Mouse (Mus musculus) spleen, embryonic (tissue): ENCODE measurements around the gene Bbs9.

Experiments used
- CTCF ChIA-PET: fragments of 350-600 bp; sonication (Branson Sonifier 250); formaldehyde crosslinking; loops from one replicate; lab custom pipeline; 2022; lab: Charles Lee

The Bbs9 gene

GRCm38 (mm10) chr9:22791750-22792149 lies 316.2 kb downstream of the Bbs9 start:
- CTCF ChIA-PET = no interaction called here

DNA sequence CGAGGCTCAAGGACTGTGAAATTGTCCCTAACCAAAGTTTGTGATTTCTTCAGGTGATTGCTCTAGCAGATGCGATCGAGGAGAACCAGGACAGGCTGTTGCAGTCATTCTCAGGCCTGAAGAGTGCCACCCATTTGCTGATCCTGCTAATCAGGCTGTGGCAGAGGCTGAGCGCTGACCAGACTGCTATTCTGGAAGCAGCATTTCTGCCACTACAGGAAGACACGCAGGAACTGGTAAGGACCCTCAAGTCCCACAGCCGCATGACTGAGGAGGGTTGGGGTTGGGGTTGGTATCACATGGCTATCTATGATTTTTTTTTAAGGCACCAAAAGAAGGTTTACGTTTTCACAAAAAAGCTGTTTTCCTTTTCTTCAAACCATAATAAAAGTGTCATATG lies 318.2 kb downstream of the Bbs9 start:
- CTCF ChIA-PET = no interaction called here

- CTCF ChIA-PET = no interaction called here
Measured at GRCm38 (mm10) chr9:22800675-22801074, 325.2 kb downstream of the Bbs9 start.

DNA sequence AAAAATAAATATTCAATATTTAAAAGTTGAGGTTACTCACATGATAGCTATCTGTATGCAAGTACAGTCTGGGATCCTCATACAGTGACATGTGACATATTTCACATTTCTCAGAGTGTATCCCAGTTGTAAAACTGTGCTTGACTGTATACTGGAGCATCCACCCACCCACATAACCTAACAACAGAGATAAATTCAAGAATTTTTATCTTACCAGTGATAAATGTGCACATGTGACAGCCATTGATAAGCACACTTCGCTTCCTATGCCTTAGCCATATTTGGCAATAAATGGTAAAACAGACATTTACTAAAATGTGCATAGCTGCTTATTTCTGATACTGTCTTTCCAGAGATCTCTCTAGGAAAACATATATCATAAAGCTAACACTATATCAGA lies 330.5 kb downstream of the Bbs9 start:
- CTCF ChIA-PET = no interaction called here

- CTCF ChIA-PET = no interaction called here
Measured at GRCm38 (mm10) chr9:22806494-22806893, 331.0 kb downstream of the Bbs9 start.

- CTCF ChIA-PET = no interaction called here
Measured at GRCm38 (mm10) chr9:22807693-22808092, 332.2 kb downstream of the Bbs9 start.

GRCm38 (mm10) chr9:22809621-22810126 lies 334.2 kb downstream of the Bbs9 start:
- CTCF ChIA-PET = no interaction called here

DNA sequence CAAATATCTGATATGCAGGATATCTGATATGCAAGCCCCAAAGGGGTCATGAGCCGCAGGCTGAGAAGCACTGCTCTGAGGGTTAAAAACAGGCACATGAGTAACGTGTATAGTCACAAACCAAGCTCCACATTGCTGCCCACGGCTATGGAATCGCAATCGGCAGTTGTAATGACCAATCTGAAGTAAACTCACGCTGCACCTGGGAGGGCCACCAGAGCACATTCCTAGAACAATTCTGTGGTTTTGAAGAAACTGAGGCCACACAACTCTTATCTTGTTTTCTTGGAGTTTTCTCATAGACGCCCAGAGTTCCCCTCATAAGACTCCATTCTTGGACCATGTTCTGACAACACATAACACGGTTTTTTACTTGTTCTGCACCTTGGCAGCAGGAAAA lies 334.9 kb downstream of the Bbs9 start:
- CTCF ChIA-PET = interaction anchor here (0.5 kb wide), 1 partner anchor 188 kb away, joined by 3 read pairs; no protein-coding TSS in a partner anchor

DNA sequence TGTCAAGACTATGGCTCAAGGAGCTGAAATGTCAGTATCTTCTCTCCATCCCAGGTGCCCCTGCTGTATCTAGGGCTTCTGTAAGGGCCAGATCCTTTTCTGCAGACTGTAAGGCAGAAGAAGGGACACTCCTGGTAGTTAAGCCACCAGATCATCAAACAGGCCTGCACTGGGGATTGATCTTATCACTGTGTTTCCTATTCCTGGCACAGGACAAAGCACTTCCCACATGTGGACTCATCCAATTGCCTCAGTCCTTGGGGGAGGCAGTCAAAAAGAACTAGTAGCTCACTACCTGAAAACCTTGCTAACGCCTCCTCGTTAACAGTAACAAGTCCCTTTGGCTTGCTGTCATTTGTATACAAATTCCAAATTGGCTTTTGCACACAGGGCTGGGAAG lies 336.4 kb downstream of the Bbs9 start:
- CTCF ChIA-PET = no interaction called here

DNA sequence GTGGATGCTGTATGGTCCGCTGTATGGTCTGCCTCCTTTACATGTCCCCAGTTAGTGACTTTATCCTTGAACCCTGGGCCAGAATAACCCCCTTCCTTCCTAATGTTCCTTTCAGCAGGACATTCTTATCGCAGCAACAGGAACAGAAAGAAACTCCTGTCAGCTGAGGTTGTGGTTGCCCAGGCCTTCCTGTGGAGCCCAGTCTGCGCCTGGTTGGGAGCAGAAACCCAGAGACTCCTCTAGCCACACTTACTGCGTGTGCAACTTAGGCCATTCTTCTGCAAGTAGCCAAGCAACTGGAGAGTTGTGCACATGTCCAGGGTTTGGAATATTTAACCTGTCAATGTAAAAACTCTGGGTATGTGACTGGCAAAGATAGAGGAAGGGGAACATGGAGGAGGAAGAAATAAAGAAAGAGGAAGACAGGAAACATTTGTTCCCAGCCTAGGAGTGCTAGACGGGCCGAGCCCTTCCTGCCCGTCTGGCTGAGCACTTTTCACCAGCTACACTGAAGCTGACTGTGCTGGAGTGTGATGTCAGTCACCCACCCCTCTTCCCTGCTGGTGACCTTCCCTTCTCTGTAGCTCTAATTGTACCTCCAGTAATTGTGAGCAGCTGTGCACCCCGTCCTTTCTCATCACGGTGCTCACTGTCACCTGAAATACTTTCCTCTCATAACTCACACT lies 339.0 kb downstream of the Bbs9 start:
- CTCF ChIA-PET = no interaction called here

DNA sequence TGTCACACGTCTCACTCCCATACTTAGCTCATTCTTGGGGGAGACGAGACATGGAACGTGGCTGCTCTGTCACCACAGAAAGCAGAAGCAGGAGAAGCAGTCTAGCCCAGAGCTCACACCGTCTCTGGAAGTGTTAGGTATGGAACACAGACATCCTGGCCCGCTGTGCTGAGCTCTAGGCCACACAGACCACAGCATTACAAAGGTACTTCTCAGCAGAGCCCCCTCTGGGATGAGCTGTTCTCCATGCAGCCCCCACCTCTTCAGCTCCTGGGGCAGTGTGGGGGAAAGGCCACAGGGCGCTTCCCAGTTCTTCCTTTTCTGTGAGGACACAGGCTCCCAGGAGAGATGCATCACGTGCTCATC lies 339.6 kb downstream of the Bbs9 start:
- CTCF ChIA-PET = no interaction called here

DNA sequence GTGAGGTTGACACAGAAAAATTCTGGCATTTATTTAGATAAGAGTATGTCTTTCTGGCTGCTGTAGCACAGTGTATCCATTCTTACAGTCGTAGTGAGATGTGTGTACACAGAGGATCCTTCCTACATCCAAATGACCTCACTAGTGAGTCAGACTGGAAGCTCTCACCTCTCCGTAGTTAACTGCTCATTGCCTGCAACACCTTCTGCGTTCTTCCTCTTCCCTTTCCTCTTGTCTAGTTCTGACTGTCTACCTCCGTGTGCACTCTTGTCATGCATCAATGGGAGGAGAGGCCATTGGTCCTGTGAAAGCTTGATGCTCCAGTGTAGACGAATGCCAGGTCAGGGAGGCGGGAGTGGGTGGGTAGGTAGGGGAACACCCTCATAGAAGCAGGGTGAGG lies 344.0 kb downstream of the Bbs9 start:
- CTCF ChIA-PET = no interaction called here

DNA sequence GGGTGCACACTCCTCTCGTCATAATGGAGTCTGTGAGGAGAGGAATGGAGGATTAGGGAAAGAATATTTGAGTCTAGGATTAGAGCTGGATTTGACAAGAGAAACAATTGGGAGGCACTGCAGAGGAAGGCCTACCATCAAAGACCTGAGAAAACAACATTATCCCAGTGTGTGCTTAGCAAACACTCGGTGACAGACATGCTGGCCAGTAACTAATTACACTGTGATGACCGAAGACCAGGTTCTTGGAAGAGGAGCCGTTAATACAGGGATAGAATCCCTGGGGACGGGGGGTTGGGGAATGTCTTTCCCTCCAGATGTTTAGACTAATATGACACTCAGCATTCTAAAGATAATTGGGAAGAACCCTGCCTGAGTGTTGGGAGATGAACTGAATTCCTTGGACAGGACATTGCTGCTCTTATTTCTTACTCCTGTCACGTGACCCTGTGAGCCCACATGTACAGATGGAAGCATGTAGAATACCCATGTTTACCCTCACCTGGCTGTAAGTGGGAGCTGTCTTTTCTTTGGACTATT lies 345.2 kb downstream of the Bbs9 start:
- CTCF ChIA-PET = no interaction called here

GRCm38 (mm10) chr9:22822770-22823169 lies 347.3 kb downstream of the Bbs9 start:
- CTCF ChIA-PET = no interaction called here

GRCm38 (mm10) chr9:22823856-22824255 lies 348.3 kb downstream of the Bbs9 start:
- CTCF ChIA-PET = no interaction called here

DNA sequence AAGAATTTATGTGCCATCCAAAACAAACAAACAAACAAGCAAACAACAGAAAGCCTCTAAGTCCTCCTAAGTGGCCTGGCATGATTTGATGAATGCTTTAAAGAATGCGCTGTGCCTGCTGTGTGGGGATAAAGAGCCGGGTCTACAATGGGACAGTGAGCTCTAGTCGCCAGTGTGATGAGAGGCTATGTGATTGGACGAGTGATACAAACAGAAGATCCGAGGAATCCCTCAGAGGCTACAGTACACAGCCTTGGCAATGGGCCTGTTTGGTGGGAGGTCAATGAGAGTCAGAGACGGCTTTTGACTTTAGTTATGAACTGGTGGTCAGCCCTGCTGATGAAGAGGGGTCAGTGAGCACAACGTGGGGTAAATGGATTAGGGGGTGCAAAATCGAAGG lies 349.4 kb downstream of the Bbs9 start:
- CTCF ChIA-PET = no interaction called here

- CTCF ChIA-PET = no interaction called here
Measured at GRCm38 (mm10) chr9:22826571-22826990, 351.1 kb downstream of the Bbs9 start.

- CTCF ChIA-PET = no interaction called here
Measured at GRCm38 (mm10) chr9:22827176-22827770, 351.8 kb downstream of the Bbs9 start.

GRCm38 (mm10) chr9:22829212-22829960 lies 353.9 kb downstream of the Bbs9 start:
- CTCF ChIA-PET = no interaction called here

DNA sequence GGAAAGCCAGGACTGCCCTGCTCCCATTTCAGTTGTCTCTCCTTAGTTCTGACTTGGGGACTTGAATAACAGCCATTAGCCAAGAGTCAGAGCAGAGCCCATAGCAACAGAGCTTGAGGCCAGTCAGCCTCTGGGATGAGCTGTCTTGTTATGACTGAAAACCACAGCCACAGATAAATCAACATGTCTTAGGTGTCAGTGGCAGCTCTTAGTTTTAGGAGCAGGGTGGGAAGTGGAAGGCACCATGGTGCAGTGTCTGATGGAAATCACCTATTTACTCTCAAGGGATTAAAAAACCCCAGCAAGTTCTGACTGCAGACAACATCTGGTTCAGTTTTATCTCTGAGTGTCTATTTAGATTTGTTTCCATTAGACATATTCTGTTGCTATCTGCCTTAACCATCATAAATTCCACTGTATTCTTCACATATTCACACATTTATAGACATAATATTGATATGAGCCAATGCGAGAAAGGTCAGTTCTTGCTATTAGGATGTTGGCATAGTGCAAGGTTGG lies 359.5 kb downstream of the Bbs9 start:
- CTCF ChIA-PET = no interaction called here

DNA sequence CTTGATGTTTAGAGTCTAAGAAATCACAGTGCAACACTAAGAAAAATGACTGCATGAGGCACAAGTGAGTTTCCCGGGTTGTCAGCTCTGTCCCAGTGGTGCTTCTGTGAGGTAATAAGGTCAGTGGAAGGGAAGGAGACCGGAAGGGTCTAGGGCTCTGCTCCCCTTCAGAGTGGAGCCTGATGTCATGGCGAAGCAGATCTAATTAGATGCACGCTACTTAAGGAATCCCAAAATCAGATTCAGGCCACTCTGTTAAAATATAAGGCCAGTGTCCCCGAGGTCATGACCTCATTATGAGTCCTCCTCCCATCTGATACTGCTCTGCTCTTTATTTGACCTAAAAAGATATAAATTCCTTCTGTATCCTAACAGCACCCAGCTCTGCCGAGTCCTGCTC lies 361.5 kb downstream of the Bbs9 start:
- CTCF ChIA-PET = no interaction called here

GRCm38 (mm10) chr9:22837702-22838210 lies 362.2 kb downstream of the Bbs9 start:
- CTCF ChIA-PET = no interaction called here
